Mouse (Mus musculus) small intestine, adult 2 months (tissue): ENCODE results near the gene Zfp821. TPM values are rescaled to one million over a fixed set of nuclear protein-coding genes. Genes with fewer than 3 reads are reported as not detected.

Experiments used
- H3K27ac ChIP-seq: fragments of 200-500 bp; 2 replicates; pipeline ENCODE4 v1.5.1; 2012; ENCODE audit warnings: low read depth, low read length, control low read depth, inconsistent platforms; ENCODE audit not compliant: insufficient read depth
- H3K27me3 ChIP-seq: fragments of 200-500 bp; 2 replicates; pipeline ENCODE4 v1.6.1; 2012; ENCODE audit warnings: mild to moderate bottlenecking, moderate library complexity, low read length, inconsistent platforms; ENCODE audit not compliant: control insufficient read depth, insufficient read depth
- H3K36me3 ChIP-seq: fragments of 200-500 bp; 2 replicates; pipeline ENCODE4 v1.6.1; 2012; ENCODE audit warnings: mild to moderate bottlenecking, low read length, control low read depth, inconsistent platforms; ENCODE audit not compliant: control insufficient read depth, insufficient read depth
- H3K4me1 ChIP-seq: fragments of 200-500 bp; 2 replicates; pipeline ENCODE4 v1.6.1; 2012; ENCODE audit warnings: low read length, inconsistent platforms, mixed read lengths; ENCODE audit not compliant: control insufficient read depth, insufficient read depth, insufficient read length
- H3K4me3 ChIP-seq: fragments of 200-500 bp; 2 replicates; pipeline ENCODE4 v1.5.1; 2012; ENCODE audit warnings: low read depth, mild to moderate bottlenecking, control low read depth, inconsistent platforms, low read length, moderate library complexity
- CTCF ChIP-seq: fragments of 200-500 bp; IDR thresholded peaks from 2 replicates; pipeline ENCODE4 v1.5.1; 2012; ENCODE audit warnings: low read depth, mild to moderate bottlenecking, control low read depth, inconsistent platforms, low read length, moderate library complexity, mixed read lengths; ENCODE audit not compliant: insufficient replicate concordance, insufficient read length; ENCODE audit errors: extremely low read depth
- POLR2A ChIP-seq: fragments of 200-500 bp; IDR thresholded peaks from 2 replicates; pipeline ENCODE4 v1.6.1; 2012; ENCODE audit warnings: low read depth, mild to moderate bottlenecking, control low read depth, inconsistent platforms, low read length, moderate library complexity
- WGBS: fragments of 180-500 bp; shearing (Covaris S2); methylation state at CpG from one replicate; pipeline ENCODE4 v1.1.7; 2018; 5-methylcytosine and 5-hydroxymethylcytosine counted together
- polyA plus RNA-seq: library from polyadenylated mRNA; depleted of rRNA; stranded (reverse); fragments of >200 nt; gene quantifications from 2 replicates; pipeline ENCODE4 v1.2.3, GENCODE M21; 2012; rRNA removed

Zfp821 gene
- polyA plus RNA-seq = 2.0 and 6.5 TPM in 2 replicates

GRCm38 (mm10) chr8:109705320-109706075 is at the start of gene Zfp821:
Gene Zfp821 (plus strand): TSS chr8:109705546.
- peak within 1 kb of the TSS; percentile 97 for H3K4me3 ChIP-seq
- peaks cover 3% of the 10 kb centered on the region for H3K4me1 ChIP-seq
- 0 out of 2 replicates have a peak, but pooled peaks cover 4% of the 10 kb centered on the region for H3K27me3 ChIP-seq
- TF ChIP-seq POLR2A (0 out of 2 replicates have a peak, but pooled peaks have one; percentile 55), CTCF (no peak)
- under 1% methylated on average over 89 of the region's 100 CpGs for WGBS
- H3K27ac ChIP-seq = 0 out of 2 replicates have a peak within 1 kb of the TSS, but pooled peaks have one; percentile 22
- H3K36me3 ChIP-seq = peaks cover 11% of the 10 kb centered on the region

DNA sequence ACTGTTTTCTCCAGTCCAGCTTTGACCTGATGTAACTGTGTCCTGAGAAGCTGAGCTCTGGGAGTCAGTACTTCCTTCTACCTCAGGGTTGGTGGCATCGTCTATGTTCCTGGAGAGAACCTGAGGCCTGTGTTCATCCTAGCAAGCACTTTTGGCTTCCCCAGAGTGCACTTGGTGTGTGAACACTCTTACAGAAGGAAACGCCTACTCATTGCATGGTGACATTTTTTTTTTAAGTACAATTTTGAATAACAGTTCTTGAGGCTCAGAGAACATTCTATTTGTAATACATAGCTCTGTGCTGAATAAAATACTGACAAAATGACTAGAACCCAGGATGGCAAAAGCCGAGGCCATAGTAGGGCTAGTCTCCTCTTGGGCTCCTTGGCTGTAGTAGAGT is 48.5 kb upstream of the Zfp821 start:
- no peak overlapping the region for H3K27ac ChIP-seq

DNA sequence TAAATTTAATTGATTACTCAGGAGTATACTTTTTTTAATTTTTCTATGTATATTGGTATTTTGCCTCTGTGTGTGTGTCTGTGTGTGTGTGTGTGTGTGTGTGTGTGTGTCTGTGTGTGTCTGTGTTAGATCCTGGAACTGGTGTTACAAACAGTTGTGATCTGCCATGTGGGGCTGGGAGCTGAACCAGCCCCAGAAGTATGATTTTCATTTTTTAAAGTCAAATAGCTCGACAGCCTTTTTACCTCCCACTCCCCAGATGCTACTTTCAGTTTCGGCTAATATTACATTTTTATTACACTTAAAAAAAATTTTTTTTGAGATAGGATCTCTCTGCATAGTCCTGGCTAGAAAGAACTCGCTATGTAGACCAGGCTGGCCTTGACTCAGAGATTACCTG is 43.0 kb upstream of the Zfp821 start:
- Histone ChIP-seq H3K27me3 (no peaks in the 10 kb centered on the region), H3K4me1 (no peaks in the 10 kb centered on the region), H3K4me3 (no peak overlapping the region), H3K27ac (no peak overlapping the region), H3K36me3 (no peaks in the 10 kb centered on the region)
- WGBS = 49% methylated on average over 3 of the region's 3 CpGs
- TF ChIP-seq POLR2A = no peak
- TF ChIP-seq CTCF = no peak

More for the DNA sequence above, 48.5 kb upstream of the Zfp821 start:
- H3K4me1 ChIP-seq = no peaks in the 10 kb centered on the region
- H3K4me3 ChIP-seq = no peak overlapping the region
- no peak for TF ChIP-seq CTCF
- 80% methylated on average over 3 of the region's 3 CpGs for WGBS
- H3K36me3 ChIP-seq = no peaks in the 10 kb centered on the region
- H3K27me3 ChIP-seq = no peaks in the 10 kb centered on the region

DNA sequence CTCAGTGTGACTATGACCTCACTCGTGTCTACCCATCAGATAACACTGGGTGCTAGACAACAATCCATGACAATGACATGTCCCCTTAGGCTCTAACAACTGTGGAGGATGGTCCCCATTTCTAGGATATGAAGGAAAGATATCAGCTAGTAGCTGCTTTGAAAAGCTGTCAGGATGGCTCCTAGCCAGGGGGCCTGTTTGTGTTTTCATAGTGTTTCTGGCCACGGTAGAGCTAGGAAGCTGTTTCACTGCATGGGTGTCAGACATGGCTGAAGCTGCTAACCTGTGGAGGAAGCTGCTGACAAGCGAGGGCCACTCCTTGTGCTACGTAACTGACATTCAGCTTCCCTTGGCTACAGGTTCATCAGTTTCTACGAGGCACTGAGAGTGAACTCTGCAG is 38.7 kb upstream of the Zfp821 start:
- H3K27ac ChIP-seq = no peak overlapping the region

DNA sequence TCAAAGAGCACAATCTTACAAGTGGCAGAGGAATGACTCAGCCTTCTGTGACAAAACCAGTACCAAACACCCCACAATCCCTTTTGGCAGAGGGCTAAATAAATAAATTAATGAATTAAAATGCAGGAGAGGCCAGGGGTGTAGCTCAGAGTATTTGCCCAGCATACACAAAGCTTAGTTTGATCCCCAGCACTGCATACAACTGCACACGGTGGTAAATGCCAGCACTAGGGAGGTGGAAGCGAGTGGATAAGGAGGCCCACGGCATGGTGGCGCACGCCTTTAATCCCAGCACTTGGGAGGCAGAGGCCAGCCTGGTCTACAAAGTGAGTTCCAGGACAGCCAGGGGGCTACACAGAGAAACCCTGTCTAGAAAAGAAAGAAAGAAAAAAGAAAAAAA is 32.7 kb upstream of the Zfp821 start:
- WGBS = 86% methylated on average over 5 of the region's 5 CpGs
- Histone ChIP-seq H3K4me1 (no peaks in the 10 kb centered on the region), H3K36me3 (peaks cover 74% of the 10 kb centered on the region), H3K27ac (no peak overlapping the region), H3K4me3 (no peak overlapping the region), H3K27me3 (no peaks in the 10 kb centered on the region)
- TF ChIP-seq CTCF (no peak), POLR2A (no peak)

More for the DNA sequence above, 38.7 kb upstream of the Zfp821 start:
- WGBS = 76% methylated on average over 5 of the region's 5 CpGs
- Histone ChIP-seq H3K27me3 (no peaks in the 10 kb centered on the region), H3K36me3 (peaks cover 20% of the 10 kb centered on the region), H3K4me1 (no peaks in the 10 kb centered on the region), H3K4me3 (no peak overlapping the region)
- TF ChIP-seq CTCF (no peak), POLR2A (no peak)

DNA sequence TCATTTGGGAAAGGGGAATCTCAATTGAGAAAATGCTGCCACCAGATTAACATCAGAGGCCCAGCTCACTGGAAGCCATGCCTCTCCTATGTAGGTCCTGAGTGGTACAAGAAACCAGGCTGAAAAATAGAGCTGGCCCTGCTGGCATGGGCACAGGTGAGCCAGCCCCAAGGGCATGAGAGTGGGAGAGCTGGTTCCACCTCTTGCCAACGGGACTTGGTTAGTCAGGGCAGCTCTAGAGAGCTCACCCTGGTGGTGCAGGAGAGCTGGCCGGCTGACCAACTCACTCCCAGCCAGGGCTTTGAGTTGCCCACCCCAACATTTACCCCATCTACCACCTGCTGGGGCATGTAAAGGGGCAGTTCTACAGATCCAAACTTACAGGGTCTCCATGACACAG is 31.8 kb upstream of the Zfp821 start:
- H3K27ac ChIP-seq = no peak overlapping the region
- no peaks in the 10 kb centered on the region for H3K27me3 ChIP-seq
- no peak overlapping the region for H3K4me3 ChIP-seq
- WGBS = 84% methylated on average over 2 of the region's 2 CpGs
- H3K36me3 ChIP-seq = peaks cover 83% of the 10 kb centered on the region
- TF ChIP-seq CTCF = no peak
- no peak for TF ChIP-seq POLR2A
- no peaks in the 10 kb centered on the region for H3K4me1 ChIP-seq

DNA sequence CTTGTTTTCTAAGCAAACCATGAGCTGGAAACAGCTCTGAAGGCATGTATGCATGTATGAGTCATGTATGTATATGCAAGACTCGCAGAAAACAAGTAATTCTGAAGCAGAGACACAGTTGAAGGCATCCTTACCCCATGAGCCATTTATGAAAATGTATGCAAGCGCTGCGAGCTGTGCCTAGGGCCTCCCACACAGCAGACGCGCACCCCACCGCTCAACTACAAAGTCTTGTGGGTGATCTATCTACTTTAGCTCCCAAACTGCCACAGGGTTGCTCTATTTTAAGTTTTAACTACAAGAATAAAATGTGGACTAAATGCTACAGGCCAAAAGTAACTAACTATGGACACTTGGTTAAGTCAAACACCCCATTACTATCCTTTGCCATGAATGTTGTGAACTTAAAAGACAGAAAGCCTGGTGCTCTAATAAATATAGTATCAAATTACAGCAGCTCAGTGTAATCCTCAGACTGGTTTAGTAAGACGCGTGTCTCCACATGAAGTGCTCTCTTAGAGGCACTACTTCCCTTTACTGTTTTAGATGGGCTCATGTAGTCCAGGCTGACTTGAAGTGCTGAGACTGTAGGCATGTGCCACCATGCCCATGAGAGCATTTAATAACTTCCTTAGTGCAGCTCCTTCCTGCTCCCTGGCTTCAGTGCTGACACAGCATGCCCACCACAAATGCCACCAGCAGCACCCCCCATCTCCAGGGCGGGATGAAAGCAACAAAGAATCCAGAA is 29.3 kb upstream of the Zfp821 start:
- 93% methylated on average over 9 of the region's 9 CpGs for WGBS
- TF ChIP-seq POLR2A (no peak), CTCF (no peak)
- Histone ChIP-seq H3K4me1 (no peaks in the 10 kb centered on the region), H3K4me3 (no peak overlapping the region), H3K36me3 (peaks cover 86% of the 10 kb centered on the region), H3K27me3 (no peaks in the 10 kb centered on the region), H3K27ac (no peak overlapping the region)
